Mouse (Mus musculus): Measurements from ENCODE around the gene Gm21812. TPM values are rescaled to one million over a fixed set of nuclear protein-coding genes. Genes with fewer than 3 reads are reported as not detected.
"Not testable (repeated sequence)": the region's sequence is repeated elsewhere in the genome, so short reads cannot be mapped to it uniquely, and the experiment has no call there.

Gene Gm21812
- not detected for total RNA-seq (2021)
- long read RNA-seq, experiment 1: 0 reads
- long read RNA-seq, experiment 2: 0 reads

DNA sequence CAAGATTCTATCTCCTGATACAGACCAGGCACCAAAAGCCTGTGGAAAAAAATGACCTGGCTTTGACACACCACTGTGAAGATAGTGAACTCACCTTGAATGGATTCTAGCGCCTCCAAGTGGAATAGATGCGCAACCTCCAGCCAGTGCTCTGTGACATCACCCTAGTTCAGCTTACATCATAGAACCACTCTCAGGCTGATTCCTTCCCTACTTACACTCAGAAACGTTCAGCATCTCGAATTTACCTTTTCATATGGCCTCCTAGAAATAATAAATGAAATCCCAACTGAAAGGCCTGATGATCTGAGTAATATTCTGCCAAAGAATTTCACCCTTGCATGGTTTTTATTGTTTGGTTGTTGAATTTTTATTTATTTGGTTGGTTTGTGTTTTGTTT is at the start of gene Gm21812:
Gm21812 (minus strand) TSS at position 101 of the 400 bp plus-strand sequence.
- not testable (repeated sequence) for DNase-seq

Other genes with a start within 250 kb of the Gm21812 start
- gene Gm21292, start 213.3 kb downstream of the Gm21812 start, total RNA-seq (2021): not detected
- not detected for gene Gm21721, start 145.0 kb downstream of the Gm21812 start, total RNA-seq (2021)
- not detected for gene Gm21874, start 69.0 kb upstream of the Gm21812 start, total RNA-seq (2021)